Comparison of ENCODE assay signal across 13 mouse cellular contexts in genomic region chr11:35447951-35448350, GRCm38 (mm10).
DNase-seq lines count a peak whose midpoint lies in the region; ATAC-seq and TF ChIP-seq lines count a peak whose summit lies in the region.
"Had no signal": no experiment of that assay in that cellular context is flagged by ENCODE, and none has a peak within 500 bp of the region (broad histone marks: within the 10 kb centered on the region; RNA-seq: fewer than 3 reads in every experiment).

No protein-coding gene starts in this region.

- 31% methylated on average over 9 of the region's 9 CpGs for WGBS in lung, embryonic 14.5 days
- 64% methylated on average over 9 of the region's 9 CpGs for WGBS in embryonic facial prominence, embryonic 10.5 days
- 21% methylated on average over 9 of the region's 9 CpGs for WGBS in intestine, embryonic 15.5 days
- WGBS in limb, embryonic 15.5 days: 16% methylated on average over 9 of the region's 9 CpGs

- DNase-seq in lung, embryonic 14.5 days: peak; percentile 48
- DNase-seq in lung, postnatal 4 days: no peak
- DNase-seq in embryonic facial prominence, embryonic 10.5 days (ENCODE audit: low spot score): peak; percentile 64
- DNase-seq in adrenal gland, adult 8-10 months: no peak
- DNase-seq in cerebellum, adult 18-20 months: no peak
- DNase-seq: cerebellum, adult 9-10 months; heart, postnatal 14 days; liver, postnatal 0 days had no signal

- H3K27me3 ChIP-seq in lung, embryonic 14.5 days (ENCODE audit: insufficient read depth, low read length): no peaks in the 10 kb centered on the region
- peaks cover 53% of the 10 kb centered on the region for H3K27me3 ChIP-seq in embryonic facial prominence, embryonic 10.5 days (replicated peaks; ENCODE audit: low read depth, poor library complexity, severe bottlenecking)
- no peaks in the 10 kb centered on the region for H3K27me3 ChIP-seq in intestine, embryonic 15.5 days (replicated peaks)
- 0 out of 2 replicates have a peak, but pooled peaks cover 3% of the 10 kb centered on the region for H3K27me3 ChIP-seq in limb, embryonic 15.5 days

- no peak overlapping the region for H3K9ac ChIP-seq in lung, embryonic 14.5 days
- H3K9ac ChIP-seq in intestine, embryonic 15.5 days: no peak overlapping the region
- no peak overlapping the region for H3K9ac ChIP-seq in limb, embryonic 15.5 days
- H3K9ac ChIP-seq: hindbrain, embryonic 15.5 days; liver, postnatal 0 days had no signal

- no peaks in the 10 kb centered on the region for H3K4me1 ChIP-seq in lung, embryonic 14.5 days (ENCODE audit: insufficient read depth)
- peaks cover 57% of the 10 kb centered on the region for H3K4me1 ChIP-seq in embryonic facial prominence, embryonic 10.5 days
- H3K4me1 ChIP-seq in intestine, embryonic 15.5 days (replicated peaks): peaks cover 9% of the 10 kb centered on the region
- H3K4me1 ChIP-seq in limb, embryonic 15.5 days: peaks cover 42% of the 10 kb centered on the region

- H3K4me2 ChIP-seq in lung, embryonic 14.5 days: no peak overlapping the region
- 0 out of 2 replicates have a peak overlapping the region, but pooled peaks have one; percentile 9 for H3K4me2 ChIP-seq in intestine, embryonic 15.5 days (replicated peaks)
- peak overlapping the region; percentile 6; the same call in 1 of the 2 replicates for H3K4me2 ChIP-seq in limb, embryonic 15.5 days
- H3K4me2 ChIP-seq: hindbrain, embryonic 15.5 days; midbrain, embryonic 11.5 days had no signal

- TF ChIP-seq CTCF in lung, embryonic 14.5 days (IDR thresholded peaks at IDR 0.05; ENCODE audit: low read depth): no peak

- H3K36me3 ChIP-seq in lung, embryonic 14.5 days (ENCODE audit: insufficient read depth): no peaks in the 10 kb centered on the region
- H3K36me3 ChIP-seq in embryonic facial prominence, embryonic 10.5 days (replicated peaks): no peaks in the 10 kb centered on the region
- H3K36me3 ChIP-seq in intestine, embryonic 15.5 days: no peaks in the 10 kb centered on the region
- no peaks in the 10 kb centered on the region for H3K36me3 ChIP-seq in limb, embryonic 15.5 days
- H3K36me3 ChIP-seq: hindbrain, embryonic 15.5 days had no signal

- H3K4me3 ChIP-seq in lung, embryonic 14.5 days (ENCODE audit: low read depth, low read length): no peak overlapping the region
- H3K4me3 ChIP-seq in embryonic facial prominence, embryonic 10.5 days: no peak overlapping the region
- H3K4me3 ChIP-seq in intestine, embryonic 15.5 days (replicated peaks): no peak overlapping the region
- H3K4me3 ChIP-seq in limb, embryonic 15.5 days: no peak overlapping the region
- H3K4me3 ChIP-seq: hindbrain, embryonic 15.5 days had no signal

- ATAC-seq in lung, embryonic 14.5 days (ENCODE audit: insufficient read depth): 0 out of 2 replicates have a peak, but pooled peaks have one; percentile 25
- peak; percentile 69; the same call in 1 of the 2 replicates for ATAC-seq in intestine, embryonic 15.5 days
- peak; percentile 62; the same call in 1 of the 2 replicates for ATAC-seq in limb, embryonic 15.5 days (ENCODE audit: insufficient number of reproducible peaks, low FRiP score, low TSS enrichment, low read depth)
- ATAC-seq: forebrain, embryonic 14.5 days; liver, postnatal 0 days had no signal

- peak overlapping the region; percentile 10; the same call in 1 of the 2 replicates for H3K27ac ChIP-seq in lung, embryonic 14.5 days (ENCODE audit: low read depth)
- peak overlapping the region; percentile 16; the same call in 1 of the 2 replicates for H3K27ac ChIP-seq in embryonic facial prominence, embryonic 10.5 days (replicated peaks)
- no peak overlapping the region for H3K27ac ChIP-seq in intestine, embryonic 15.5 days
- H3K27ac ChIP-seq in limb, embryonic 15.5 days: peak overlapping the region; percentile 64; the same call in 1 of the 2 replicates
- H3K27ac ChIP-seq: hindbrain, embryonic 15.5 days had no signal

- no peaks in the 10 kb centered on the region for H3K9me3 ChIP-seq in lung, embryonic 14.5 days (ENCODE audit: low read depth, low read length)
- no peaks in the 10 kb centered on the region for H3K9me3 ChIP-seq in embryonic facial prominence, embryonic 10.5 days
- no peaks in the 10 kb centered on the region for H3K9me3 ChIP-seq in intestine, embryonic 15.5 days
- no peaks in the 10 kb centered on the region for H3K9me3 ChIP-seq in limb, embryonic 15.5 days
- H3K9me3 ChIP-seq: hindbrain, embryonic 15.5 days had no signal

Comparison
In these comparisons a context has a peak if more than half of its experiments do, and no peak if none do; other contexts are left out.
1. DNase-seq: peak in lung, embryonic 14.5 days (single experiment) and embryonic facial prominence, embryonic 10.5 days (single experiment); none in lung, postnatal 4 days (0 of 2), adrenal gland, adult 8-10 months (single experiment) and cerebellum, adult 18-20 months (0 of 2).
2. Peak in every context shown above with its lines, with median percentiles within 50 percentile points of each other: ATAC-seq.